Mouse (Mus musculus) forebrain, postnatal 0 days (tissue): ENCODE measurements around the gene Ncbp1. TPM values are rescaled to one million over a fixed set of nuclear protein-coding genes. Genes with fewer than 3 reads are reported as not detected.
"Not testable (repeated sequence)": the region's sequence is repeated elsewhere in the genome, so short reads cannot be mapped to it uniquely, and the experiment has no call there.

Experiments
- ATAC-seq: fragments of 200-750 bp; cut with Nextera tagmentation; 2 replicates; pipeline ENCODE4 v1.8.0; 2017; ENCODE audit warnings: mild to moderate bottlenecking, moderate library complexity
- DNase-seq: peaks from one replicate; pipeline ENCODE4 v3.0.0-alpha.2; 2015
- H3K27ac ChIP-seq: fragments of 300-500 bp; sonication (generic); 2 replicates; pipeline ENCODE4 v1.5.1; 2014; ENCODE audit warnings: low read depth, mild to moderate bottlenecking, antibody characterized with exemption, low read length, moderate library complexity, mixed read lengths
- H3K27me3 ChIP-seq: fragments of 300-500 bp; sonication (generic); 2 replicates; pipeline ENCODE4 v1.6.1; 2014; ENCODE audit warnings: mild to moderate bottlenecking, low read length, mixed read lengths; ENCODE audit not compliant: insufficient read depth
- H3K36me3 ChIP-seq: fragments of 300-500 bp; sonication (generic); 2 replicates; pipeline ENCODE4 v1.6.1; 2014; ENCODE audit warnings: mild to moderate bottlenecking, moderate library complexity; ENCODE audit not compliant: insufficient read depth
- H3K4me1 ChIP-seq: fragments of 300-500 bp; sonication (generic); 2 replicates; pipeline ENCODE4 v1.6.1; 2014; ENCODE audit warnings: antibody characterized with exemption; ENCODE audit not compliant: insufficient read depth
- H3K4me2 ChIP-seq: fragments of 300-500 bp; sonication (generic); 2 replicates; pipeline ENCODE4 v1.6.1; 2014; ENCODE audit warnings: low read depth, mild to moderate bottlenecking, moderate library complexity
- H3K4me3 ChIP-seq: fragments of 300-500 bp; sonication (generic); 2 replicates; pipeline ENCODE4 v1.5.1; 2014; ENCODE audit warnings: low read depth, low read length, mixed read lengths
- H3K9ac ChIP-seq: fragments of 300-500 bp; sonication (generic); 2 replicates; pipeline ENCODE4 v1.6.1; 2014; ENCODE audit warnings: mild to moderate bottlenecking
- H3K9me3 ChIP-seq: fragments of 300-500 bp; sonication (generic); 2 replicates; pipeline ENCODE4 v1.6.1; 2016; ENCODE audit warnings: low read length
- CTCF ChIP-seq: sonication (generic); IDR thresholded peaks from 2 replicates; pipeline ENCODE4 v1.5.1; 2016; ENCODE audit warnings: antibody characterized with exemption, control low read depth, low read depth
- WGBS: fragments of 180-500 bp; shearing (Covaris S2); extraction: QIAGEN DNeasy Blood & Tissue Kit; methylation state at CpG from one replicate; pipeline ENCODE4 v1.1.7; 2014; 5-methylcytosine and 5-hydroxymethylcytosine counted together
- polyA plus RNA-seq: library from polyadenylated mRNA; unstranded; fragments of >200 nt; fragmentation: Nextera tagmentation; extraction: Ambion mirVana; gene quantifications from 2 replicates; pipeline ENCODE4 v1.2.1, GENCODE M21; 2015
- total RNA-seq: library from RNA; depleted of rRNA; stranded (reverse); fragments of >200 nt; gene quantifications from 2 replicates; pipeline ENCODE4 v1.2.3, GENCODE M21; 2014

Ncbp1 gene
- total and polyA plus RNA-seq, 2 experiments from 2014 or later = 56.1 to 58.9 TPM

DNA sequence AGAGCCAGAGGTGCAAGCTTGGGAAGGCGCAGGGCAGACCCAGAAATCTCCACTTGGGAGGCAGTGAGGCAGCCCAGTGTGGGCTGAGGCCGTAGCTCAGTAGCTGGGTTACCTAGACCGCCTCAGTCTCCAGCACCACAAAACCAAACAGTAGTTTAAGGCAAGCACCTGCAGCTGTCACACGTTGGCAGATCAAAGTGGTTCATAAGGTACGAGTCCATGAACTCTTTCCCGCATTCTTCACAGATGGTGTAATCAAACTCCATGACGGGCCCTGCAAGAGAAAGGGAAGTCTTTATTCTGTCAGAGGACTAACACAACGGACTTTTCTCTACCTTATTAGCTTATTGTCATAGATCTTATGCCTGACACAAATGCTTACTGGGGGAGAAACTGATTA is 47.0 kb downstream of the Ncbp1 start:
- no peak for TF ChIP-seq CTCF
- no peak overlapping the region for H3K4me2 ChIP-seq
- H3K4me3 ChIP-seq = no peak overlapping the region
- no peaks in the 10 kb centered on the region for H3K9me3 ChIP-seq
- ATAC-seq = no peak
- no peak overlapping the region for H3K9ac ChIP-seq
- H3K4me1 ChIP-seq = no peaks in the 10 kb centered on the region
- no peak for DNase-seq
- no peak overlapping the region for H3K27ac ChIP-seq
- 66% methylated on average over 8 of the region's 8 CpGs for WGBS
- H3K36me3 ChIP-seq = peaks cover 78% of the 10 kb centered on the region
- no peaks in the 10 kb centered on the region for H3K27me3 ChIP-seq

DNA sequence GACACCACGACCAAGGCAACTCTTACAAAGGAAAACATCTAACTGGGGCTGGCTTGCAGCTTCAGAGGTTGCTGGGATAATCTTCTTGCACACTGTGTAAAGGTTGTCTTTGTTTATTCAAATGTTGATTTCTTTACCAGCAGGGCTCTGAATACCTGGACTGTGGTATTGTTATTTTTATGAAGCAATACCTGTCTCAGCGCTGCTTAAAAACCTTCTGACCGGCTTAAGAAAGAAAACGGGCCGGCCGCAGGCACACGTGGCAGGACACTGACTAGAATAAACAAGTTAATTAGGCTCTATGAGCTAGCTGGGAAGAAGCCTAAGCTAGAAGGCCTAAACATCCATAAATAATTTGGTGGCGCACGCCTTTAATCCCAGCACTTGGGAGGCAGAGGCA is 47.5 kb downstream of the Ncbp1 start:
- H3K4me3 ChIP-seq = no peak overlapping the region
- H3K9ac ChIP-seq = no peak overlapping the region
- H3K4me2 ChIP-seq = no peak overlapping the region
- TF ChIP-seq CTCF = no peak
- 72% methylated on average over 9 of the region's 9 CpGs for WGBS
- DNase-seq = no peak
- no peak overlapping the region for H3K27ac ChIP-seq
- no peak for ATAC-seq
- H3K9me3 ChIP-seq = no peaks in the 10 kb centered on the region
- H3K27me3 ChIP-seq = no peaks in the 10 kb centered on the region
- H3K36me3 ChIP-seq = peaks cover 81% of the 10 kb centered on the region
- H3K4me1 ChIP-seq = no peaks in the 10 kb centered on the region

- Histone ChIP-seq H3K27me3 (no peaks in the 10 kb centered on the region), H3K9me3 (no peaks in the 10 kb centered on the region), H3K4me3 (no peak overlapping the region), H3K36me3 (peaks cover 80% of the 10 kb centered on the region), H3K4me2 (no peak overlapping the region), H3K4me1 (no peaks in the 10 kb centered on the region), H3K27ac (no peak overlapping the region), H3K9ac (no peak overlapping the region)
- 74% methylated on average over 3 of the region's 3 CpGs for WGBS
- DNase-seq = no peak
- no peak for TF ChIP-seq CTCF
- ATAC-seq = no peak
These were observed 48.1 kb downstream of the Ncbp1 start for GRCm38 (mm10) chr4:46186466-46186865.

GRCm38 (mm10) chr4:46192011-46192410 is 53.6 kb downstream of the Ncbp1 start:
- not testable (repeated sequence) for H3K27ac ChIP-seq, H3K9me3 ChIP-seq, DNase-seq, H3K27me3 ChIP-seq, H3K4me2 ChIP-seq, ATAC-seq, H3K9ac ChIP-seq, H3K4me3 ChIP-seq
- Histone ChIP-seq H3K4me1 (peaks cover 14% of the 10 kb centered on the region; the same call in 1 of the 2 replicates), H3K36me3 (peaks cover 35% of the 10 kb centered on the region)
- peak; percentile 42 for TF ChIP-seq CTCF

GRCm38 (mm10) chr4:46195781-46196487 is 57.5 kb downstream of the Ncbp1 start, which contains the start of gene Xpa:
TSS of gene Xpa (minus strand) at chr4:46196311.
- Histone ChIP-seq H3K4me2 (peak within 1 kb of the TSS; percentile 77), H3K27ac (peak within 1 kb of the TSS; percentile 96), H3K4me1 (peaks cover 14% of the 10 kb centered on the region; the same call in 1 of the 2 replicates), H3K27me3 (peaks cover 4% of the 10 kb centered on the region; the same call in 1 of the 2 replicates), H3K4me3 (peak within 1 kb of the TSS; percentile 73), H3K9me3 (no peaks in the 10 kb centered on the region), H3K9ac (peak within 1 kb of the TSS; percentile 85), H3K36me3 (peaks cover 4% of the 10 kb centered on the region; the same call in 1 of the 2 replicates)
- 2% methylated on average over 69 of the region's 70 CpGs for WGBS
- TF ChIP-seq CTCF = peak; percentile 29; the same call in 1 of the 2 replicates
- ATAC-seq (peak; percentile 97), DNase-seq (peak; percentile 99)

- peak overlapping the region; percentile 96 for H3K27ac ChIP-seq
- H3K9me3 ChIP-seq = no peaks in the 10 kb centered on the region
- no peaks in the 10 kb centered on the region for H3K36me3 ChIP-seq
- H3K4me2 ChIP-seq = peak overlapping the region; percentile 77
- H3K4me1 ChIP-seq = peaks cover 14% of the 10 kb centered on the region; the same call in 1 of the 2 replicates
- H3K4me3 ChIP-seq = peak overlapping the region; percentile 73
- peaks cover 4% of the 10 kb centered on the region; the same call in 1 of the 2 replicates for H3K27me3 ChIP-seq
- peak overlapping the region; percentile 85 for H3K9ac ChIP-seq
- 15% methylated on average over 6 of the region's 6 CpGs for WGBS
- ATAC-seq (peak; percentile 54), DNase-seq (no peak)
- no peak for TF ChIP-seq CTCF
These were observed 58.1 kb downstream of the Ncbp1 start for GRCm38 (mm10) chr4:46196513-46196912.

DNA sequence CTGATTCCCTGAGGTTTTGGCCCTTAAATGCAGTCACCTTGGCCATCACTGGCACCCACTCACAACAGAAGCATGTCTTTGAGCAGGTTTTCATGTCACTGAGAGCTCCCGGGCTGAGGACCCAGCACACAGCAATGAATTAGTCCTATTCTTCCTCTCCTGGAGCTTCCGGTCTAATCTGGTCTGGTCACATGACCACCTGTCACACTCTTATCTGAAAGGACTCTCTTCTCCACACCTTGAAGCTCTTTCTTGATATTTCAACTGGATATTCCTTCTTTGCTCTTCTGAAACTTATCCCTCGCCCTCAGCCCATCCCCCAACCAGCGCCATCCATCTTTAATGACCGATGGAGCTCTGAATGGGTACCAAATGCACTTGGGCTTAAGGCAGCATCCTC is 59.7 kb downstream of the Ncbp1 start:
- TF ChIP-seq CTCF = no peak
- H3K9me3 ChIP-seq = no peaks in the 10 kb centered on the region
- H3K27me3 ChIP-seq = peaks cover 4% of the 10 kb centered on the region; the same call in 1 of the 2 replicates
- H3K36me3 ChIP-seq = no peaks in the 10 kb centered on the region
- 70% methylated on average over 5 of the region's 5 CpGs for WGBS
- H3K4me1 ChIP-seq = peaks cover 18% of the 10 kb centered on the region; the same call in 1 of the 2 replicates
- no peak overlapping the region for H3K9ac ChIP-seq
- no peak overlapping the region for H3K4me2 ChIP-seq
- DNase-seq (no peak), ATAC-seq (no peak)
- no peak overlapping the region for H3K4me3 ChIP-seq
- no peak overlapping the region for H3K27ac ChIP-seq
